Mouse (Mus musculus) limb, embryonic 11.5 days (tissue): ENCODE measurements at regions not wholly inside any gene's neighbourhood (a gene's known extent, or its start where the extent isn't known, plus 50 kb on each side); places are given as distances from the start of the nearest gene placed in this dataset.

ENCODE experiments used
- ATAC-seq: fragments of 200-750 bp; cut with Nextera tagmentation; 2 replicates; pipeline ENCODE4 v1.8.0; 2017; ENCODE audit warnings: low read depth; ENCODE audit not compliant: insufficient number of reproducible peaks, low FRiP score, low TSS enrichment
- DNase-seq: peaks from one replicate; pipeline ENCODE4 v3.0.0-alpha.2; 2015; ENCODE audit warnings: low spot score
- H3K27ac ChIP-seq: fragments of 300-500 bp; sonication (generic); replicated peaks from 2 replicates; pipeline ENCODE4 v1.5.1; 2014; ENCODE audit warnings: low read depth, mild to moderate bottlenecking, low read length
- H3K27me3 ChIP-seq: fragments of 300-500 bp; sonication (generic); 2 replicates; pipeline ENCODE4 v1.6.1; 2014; ENCODE audit warnings: mild to moderate bottlenecking, low read length, mixed read lengths; ENCODE audit not compliant: control insufficient read depth, insufficient read depth
- H3K36me3 ChIP-seq: fragments of 300-500 bp; sonication (generic); 2 replicates; pipeline ENCODE4 v1.6.1; 2014; ENCODE audit warnings: mild to moderate bottlenecking, low read length, moderate library complexity, mixed read lengths; ENCODE audit not compliant: control insufficient read depth, insufficient read depth
- H3K4me1 ChIP-seq: fragments of 300-500 bp; sonication (generic); 2 replicates; pipeline ENCODE4 v1.6.1; 2014; ENCODE audit warnings: low read length, mixed read lengths; ENCODE audit not compliant: control insufficient read depth, insufficient read depth
- H3K4me2 ChIP-seq: fragments of 300-500 bp; sonication (generic); 2 replicates; pipeline ENCODE4 v1.6.1; 2014; ENCODE audit warnings: low read depth, mild to moderate bottlenecking, moderate library complexity; ENCODE audit not compliant: severe bottlenecking
- H3K4me3 ChIP-seq: fragments of 300-500 bp; sonication (generic); 2 replicates; pipeline ENCODE4 v1.5.1; 2014; ENCODE audit warnings: low read depth, low read length
- H3K9ac ChIP-seq: fragments of 300-500 bp; sonication (generic); 2 replicates; pipeline ENCODE4 v1.6.1; 2014; ENCODE audit warnings: mild to moderate bottlenecking, low read length
- H3K9me3 ChIP-seq: fragments of 300-500 bp; sonication (generic); 2 replicates; pipeline ENCODE4 v1.6.1; 2016; ENCODE audit warnings: low read length; ENCODE audit not compliant: control insufficient read depth
- WGBS: fragments of 180-500 bp; shearing (Covaris S2); extraction: QIAGEN DNeasy Blood & Tissue Kit; methylation state at CpG from one replicate; pipeline ENCODE4 v1.1.7; 2014; 5-methylcytosine and 5-hydroxymethylcytosine counted together

GRCm38 (mm10) chr13:28856472-28856871 is 97.0 kb downstream of the Sox4 start:
- 88% methylated on average over 4 of the region's 4 CpGs for WGBS
- ATAC-seq (no peak), DNase-seq (no peak)
- H3K4me2 ChIP-seq = no peak overlapping the region
- no peaks in the 10 kb centered on the region for H3K27me3 ChIP-seq
- no peak overlapping the region for H3K9ac ChIP-seq
- 0 out of 2 replicates have a peak, but pooled peaks cover 2% of the 10 kb centered on the region for H3K4me1 ChIP-seq
- H3K27ac ChIP-seq = no peak overlapping the region
- H3K36me3 ChIP-seq = no peaks in the 10 kb centered on the region
- no peak overlapping the region for H3K4me3 ChIP-seq
- no peaks in the 10 kb centered on the region for H3K9me3 ChIP-seq

- ATAC-seq = no peak
- H3K9me3 ChIP-seq = no peaks in the 10 kb centered on the region
- no peaks in the 10 kb centered on the region for H3K36me3 ChIP-seq
- no peak overlapping the region for H3K4me3 ChIP-seq
- H3K4me1 ChIP-seq = no peaks in the 10 kb centered on the region
- H3K9ac ChIP-seq = no peak overlapping the region
- no peak overlapping the region for H3K4me2 ChIP-seq
- no peak overlapping the region for H3K27ac ChIP-seq
- no peak for DNase-seq
- WGBS = 91% methylated on average over 9 of the region's 9 CpGs
- H3K27me3 ChIP-seq = no peaks in the 10 kb centered on the region
Measured at GRCm38 (mm10) chr13:28854247-28854646, 99.3 kb downstream of the Sox4 start.

- H3K36me3 ChIP-seq = no peaks in the 10 kb centered on the region
- 93% methylated on average over 5 of the region's 5 CpGs for WGBS
- H3K4me2 ChIP-seq = no peak overlapping the region
- no peak for ATAC-seq
- DNase-seq = no peak
- H3K4me3 ChIP-seq = no peak overlapping the region
- 0 out of 2 replicates have a peak, but pooled peaks cover 4% of the 10 kb centered on the region for H3K4me1 ChIP-seq
- H3K9ac ChIP-seq = no peak overlapping the region
- H3K27ac ChIP-seq = no peak overlapping the region
- no peaks in the 10 kb centered on the region for H3K9me3 ChIP-seq
- no peaks in the 10 kb centered on the region for H3K27me3 ChIP-seq
Measured at GRCm38 (mm10) chr13:28848305-28848704, 105.2 kb downstream of the Sox4 start.

- no peak overlapping the region for H3K27ac ChIP-seq
- WGBS = 90% methylated on average over 3 of the region's 3 CpGs
- no peaks in the 10 kb centered on the region for H3K36me3 ChIP-seq
- no peak overlapping the region for H3K9ac ChIP-seq
- no peak overlapping the region for H3K4me2 ChIP-seq
- H3K9me3 ChIP-seq = no peaks in the 10 kb centered on the region
- H3K4me3 ChIP-seq = no peak overlapping the region
- ATAC-seq (no peak), DNase-seq (no peak)
- H3K4me1 ChIP-seq = 0 out of 2 replicates have a peak, but pooled peaks cover 4% of the 10 kb centered on the region
- H3K27me3 ChIP-seq = no peaks in the 10 kb centered on the region
Measured at GRCm38 (mm10) chr13:28847478-28847877, 106.0 kb downstream of the Sox4 start.

DNA sequence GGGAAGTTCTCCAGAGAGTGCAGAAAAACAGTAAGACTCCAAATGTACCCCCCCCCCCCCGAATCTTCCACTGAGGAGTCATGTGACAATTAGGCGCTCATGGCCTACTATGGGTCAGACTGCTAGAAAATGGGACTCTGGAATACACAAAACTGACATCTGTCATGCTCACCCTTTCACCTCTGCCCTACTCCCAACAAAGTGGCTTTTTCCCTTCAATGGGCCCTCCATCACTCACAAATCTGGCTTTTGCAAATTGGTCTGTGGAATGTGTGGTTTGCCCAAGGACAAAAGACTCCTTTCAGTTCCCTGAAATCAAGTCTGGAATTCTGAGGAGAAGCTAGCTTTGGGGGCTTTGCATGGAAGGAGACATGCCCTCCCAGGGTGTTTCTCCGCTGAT is 109.0 kb downstream of the Sox4 start:
- Histone ChIP-seq H3K27ac (no peak overlapping the region), H3K4me2 (no peak overlapping the region), H3K9me3 (no peaks in the 10 kb centered on the region), H3K36me3 (no peaks in the 10 kb centered on the region), H3K4me1 (0 out of 2 replicates have a peak, but pooled peaks cover 4% of the 10 kb centered on the region), H3K4me3 (no peak overlapping the region), H3K9ac (no peak overlapping the region), H3K27me3 (no peaks in the 10 kb centered on the region)
- WGBS = 84% methylated on average over 3 of the region's 3 CpGs
- ATAC-seq (no peak), DNase-seq (no peak)

DNA sequence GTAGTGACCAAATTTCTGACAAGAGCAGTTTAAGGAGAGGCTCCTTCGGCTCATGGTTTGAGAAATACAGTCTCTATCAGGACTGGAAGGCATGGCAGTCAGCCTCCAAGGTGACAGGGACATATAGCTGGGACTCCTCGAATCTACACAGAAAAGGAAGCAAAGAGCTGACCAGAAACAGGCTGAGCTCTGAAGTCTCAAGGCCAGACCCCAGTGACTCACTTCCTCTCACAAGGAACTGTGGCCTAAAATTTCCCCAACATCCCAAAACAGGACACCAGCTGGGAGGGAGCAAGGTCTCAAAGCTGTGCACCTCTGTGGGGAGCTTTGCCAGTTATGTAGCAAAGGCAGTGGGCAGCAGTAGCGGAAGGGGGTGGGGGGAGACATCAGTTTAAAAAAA is 110.7 kb downstream of the Sox4 start:
- Histone ChIP-seq H3K27ac (no peak overlapping the region), H3K4me1 (peaks cover 11% of the 10 kb centered on the region; the same call in 1 of the 2 replicates), H3K4me3 (no peak overlapping the region), H3K9me3 (no peaks in the 10 kb centered on the region), H3K9ac (no peak overlapping the region), H3K4me2 (no peak overlapping the region), H3K27me3 (no peaks in the 10 kb centered on the region), H3K36me3 (no peaks in the 10 kb centered on the region)
- DNase-seq (no peak), ATAC-seq (no peak)
- 88% methylated on average over 3 of the region's 3 CpGs for WGBS

DNA sequence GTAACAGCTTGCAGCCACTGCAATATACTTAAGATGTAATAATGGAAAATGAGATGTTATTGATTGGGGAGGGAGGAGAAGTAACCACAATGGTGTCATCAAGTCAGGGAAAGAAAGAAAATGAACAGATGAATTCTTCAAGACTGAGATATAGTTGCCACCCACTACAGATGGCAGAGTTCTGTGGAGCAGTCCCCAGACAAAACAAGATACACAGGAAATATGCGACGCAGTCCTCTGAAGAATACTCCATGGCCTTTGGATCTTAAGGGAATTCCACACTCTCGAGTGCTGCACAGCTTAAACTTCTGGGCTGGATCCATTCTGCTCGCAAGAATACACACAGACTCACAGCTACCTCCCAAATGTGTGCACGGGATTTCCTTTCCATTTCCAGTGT is 113.4 kb downstream of the Sox4 start:
- no peak for DNase-seq
- H3K4me2 ChIP-seq = no peak overlapping the region
- H3K27ac ChIP-seq = no peak overlapping the region
- WGBS = 90% methylated on average over 5 of the region's 5 CpGs
- ATAC-seq = no peak
- no peaks in the 10 kb centered on the region for H3K27me3 ChIP-seq
- no peak overlapping the region for H3K9ac ChIP-seq
- no peak overlapping the region for H3K4me3 ChIP-seq
- no peaks in the 10 kb centered on the region for H3K36me3 ChIP-seq
- peaks cover 9% of the 10 kb centered on the region; the same call in 1 of the 2 replicates for H3K4me1 ChIP-seq
- H3K9me3 ChIP-seq = no peaks in the 10 kb centered on the region

GRCm38 (mm10) chr13:28839084-28839483 is 114.4 kb downstream of the Sox4 start:
- no peak for ATAC-seq
- Histone ChIP-seq H3K4me2 (peak overlapping the region; percentile 7; the same call in 1 of the 2 replicates), H3K9me3 (no peaks in the 10 kb centered on the region), H3K27me3 (no peaks in the 10 kb centered on the region), H3K27ac (0 out of 2 replicates have a peak overlapping the region, but pooled peaks have one; percentile 14), H3K4me3 (no peak overlapping the region), H3K4me1 (peaks cover 7% of the 10 kb centered on the region; the same call in 1 of the 2 replicates), H3K9ac (no peak overlapping the region; the same call in 1 of the 2 replicates), H3K36me3 (no peaks in the 10 kb centered on the region)
- 16% methylated on average over 6 of the region's 6 CpGs for WGBS
- peak; percentile 33 for DNase-seq

DNA sequence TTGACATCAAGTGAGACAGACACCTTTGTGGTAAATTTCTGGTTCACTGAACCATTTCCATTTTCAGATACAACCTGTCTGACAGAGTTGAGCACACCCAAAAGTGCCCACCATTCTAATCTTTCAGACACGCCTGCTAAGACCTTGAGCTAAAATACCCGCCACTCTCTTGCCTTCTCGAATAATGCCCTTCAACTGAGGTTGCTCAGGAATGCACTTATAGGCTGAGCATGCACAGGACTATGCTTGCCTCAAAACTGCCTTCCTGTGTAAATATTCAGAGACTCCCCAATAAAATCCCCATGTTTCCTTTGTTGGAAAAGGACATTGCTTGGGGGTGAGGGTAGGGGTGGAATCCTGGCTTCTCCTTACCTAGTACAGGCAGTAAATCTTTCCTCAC is 115.3 kb downstream of the Sox4 start:
- ATAC-seq = no peak
- H3K4me2 ChIP-seq = no peak overlapping the region
- H3K9me3 ChIP-seq = no peaks in the 10 kb centered on the region
- H3K4me1 ChIP-seq = peaks cover 7% of the 10 kb centered on the region; the same call in 1 of the 2 replicates
- 64% methylated on average over 3 of the region's 3 CpGs for WGBS
- no peak overlapping the region for H3K27ac ChIP-seq
- H3K9ac ChIP-seq = no peak overlapping the region
- H3K27me3 ChIP-seq = no peaks in the 10 kb centered on the region
- H3K36me3 ChIP-seq = no peaks in the 10 kb centered on the region
- DNase-seq = no peak
- no peak overlapping the region for H3K4me3 ChIP-seq
